Mouse (Mus musculus): ENCODE measurements at regions not wholly inside any gene's neighbourhood (a gene's known extent, or its start where the extent isn't known, plus 50 kb on each side); places are given as distances from the start of the nearest gene placed in this dataset.

- TF ChIP-seq CTCF (IDR thresholded peaks at IDR 0.05; ENCODE audit: low read depth) (no peak), EP300 (IDR thresholded peaks at IDR 0.05; ENCODE audit: low read depth) (no peak)
Observed at GRCm38 (mm10) chr2:168837951-168838570, 70.3 kb upstream of the Sall4 start.

Data from heart, postnatal 0 days (tissue).